Mouse (Mus musculus) retina, postnatal 1 day (tissue): ENCODE measurements at regions not wholly inside any gene's neighbourhood (a gene's known extent, or its start where the extent isn't known, plus 50 kb on each side); places are given as distances from the start of the nearest gene placed in this dataset.

Source experiments
- DNase-seq: peaks from one replicate; pipeline ENCODE4 v3.0.0-alpha.2; 2012

GRCm38 (mm10) chr13:45286651-45287050 lies 102.9 kb upstream of the Mylip start:
- DNase-seq: no peak

GRCm38 (mm10) chr13:45287217-45287616 lies 102.3 kb upstream of the Mylip start:
- no peak for DNase-seq

- peak; percentile 53 for DNase-seq
Measured at GRCm38 (mm10) chr13:45289976-45290375, 99.6 kb upstream of the Mylip start.

- DNase-seq: no peak
Measured at GRCm38 (mm10) chr13:45294691-45295090, 94.9 kb upstream of the Mylip start.

GRCm38 (mm10) chr13:45300610-45301009 lies 88.9 kb upstream of the Mylip start:
- no peak for DNase-seq

GRCm38 (mm10) chr13:45301191-45301905 lies 88.2 kb upstream of the Mylip start:
- DNase-seq: no peak

GRCm38 (mm10) chr13:45302796-45303195 lies 86.7 kb upstream of the Mylip start:
- DNase-seq: peak; percentile 65

- DNase-seq: no peak
Measured at GRCm38 (mm10) chr13:45306177-45306576, 83.4 kb upstream of the Mylip start.

GRCm38 (mm10) chr13:45307226-45307625 lies 82.3 kb upstream of the Mylip start:
- no peak for DNase-seq

- no peak for DNase-seq
Measured at GRCm38 (mm10) chr13:45319646-45320045, 69.9 kb upstream of the Mylip start.

GRCm38 (mm10) chr13:45325736-45326293 lies 63.7 kb upstream of the Mylip start:
- DNase-seq: peak; percentile 26

GRCm38 (mm10) chr13:45326751-45327150 lies 62.8 kb upstream of the Mylip start:
- DNase-seq: no peak

- no peak for DNase-seq
Measured at GRCm38 (mm10) chr13:45330561-45330960, 59.0 kb upstream of the Mylip start.

- DNase-seq: no peak
Measured at GRCm38 (mm10) chr13:45332031-45332430, 57.5 kb upstream of the Mylip start.

- no peak for DNase-seq
Measured at GRCm38 (mm10) chr13:45333634-45334033, 55.9 kb upstream of the Mylip start.
